Mouse (Mus musculus): ENCODE measurements around the gene Pcgf3.

Pcgf3 gene

GRCm38 (mm10) chr5:108461082-108462065, at the start of gene Pcgf3:
TSS of gene Pcgf3 (plus strand) at chr5:108461232.
- DNase-seq (ENCODE audit: low read depth, low spot score): peak; percentile 98

GRCm38 (mm10) chr5:108414711-108415110, 46.3 kb upstream of the Pcgf3 start:
- DNase-seq (ENCODE audit: low read depth, low spot score): no peak

- DNase-seq (ENCODE audit: low read depth, low spot score): no peak
These were observed 38.3 kb upstream of the Pcgf3 start for GRCm38 (mm10) chr5:108422741-108423140.

GRCm38 (mm10) chr5:108423427-108423826, 37.6 kb upstream of the Pcgf3 start:
- DNase-seq (ENCODE audit: low read depth, low spot score): no peak

GRCm38 (mm10) chr5:108427186-108427585, 33.8 kb upstream of the Pcgf3 start:
- peak; percentile 72 for DNase-seq (ENCODE audit: low read depth, low spot score)

GRCm38 (mm10) chr5:108431196-108431595, 29.8 kb upstream of the Pcgf3 start:
- DNase-seq (ENCODE audit: low read depth, low spot score): no peak

- DNase-seq (ENCODE audit: low read depth, low spot score): peak; percentile 97
These were observed 27.0 kb upstream of the Pcgf3 start, which contains the start of gene Atp5k for GRCm38 (mm10) chr5:108433804-108434587. TSS of gene Atp5k (minus strand) at chr5:108434448.

- DNase-seq (ENCODE audit: low read depth, low spot score): no peak
These were observed 24.9 kb upstream of the Pcgf3 start for GRCm38 (mm10) chr5:108436101-108436500.

GRCm38 (mm10) chr5:108446973-108447372, 14.1 kb upstream of the Pcgf3 start:
- no peak for DNase-seq (ENCODE audit: low read depth, low spot score)

GRCm38 (mm10) chr5:108447857-108448256, 13.2 kb upstream of the Pcgf3 start:
- no peak for DNase-seq (ENCODE audit: low read depth, low spot score)

GRCm38 (mm10) chr5:108448785-108449668, 12.0 kb upstream of the Pcgf3 start, which contains the start of gene Mfsd7a:
TSS of gene Mfsd7a (minus strand) at chr5:108448891.
- DNase-seq (ENCODE audit: low read depth, low spot score): peak; percentile 85

- DNase-seq (ENCODE audit: low read depth, low spot score): no peak
These were observed 10.0 kb upstream of the Pcgf3 start for GRCm38 (mm10) chr5:108450837-108451540.

GRCm38 (mm10) chr5:108451611-108452010, 9.4 kb upstream of the Pcgf3 start:
- no peak for DNase-seq (ENCODE audit: low read depth, low spot score)

- no peak for DNase-seq (ENCODE audit: low read depth, low spot score)
These were observed 8.6 kb upstream of the Pcgf3 start for GRCm38 (mm10) chr5:108452422-108452821.

GRCm38 (mm10) chr5:108454094-108454493, 6.9 kb upstream of the Pcgf3 start:
- DNase-seq (ENCODE audit: low read depth, low spot score): no peak

- DNase-seq (ENCODE audit: low read depth, low spot score): no peak
These were observed 2.3 kb upstream of the Pcgf3 start for GRCm38 (mm10) chr5:108458706-108459105.

GRCm38 (mm10) chr5:108460461-108460860, 571 bp upstream of the Pcgf3 start:
- no peak for DNase-seq (ENCODE audit: low read depth, low spot score)

- DNase-seq (ENCODE audit: low read depth, low spot score): peak; percentile 14
These were observed 1.4 kb downstream of the Pcgf3 start for GRCm38 (mm10) chr5:108462446-108462845.

GRCm38 (mm10) chr5:108465131-108465891, 4.3 kb downstream of the Pcgf3 start:
- DNase-seq (ENCODE audit: low read depth, low spot score): no peak

- DNase-seq (ENCODE audit: low read depth, low spot score): no peak
These were observed 5.6 kb downstream of the Pcgf3 start for GRCm38 (mm10) chr5:108466647-108467046.

All from ZHBTc4 (cell line).